Mouse (Mus musculus): Measurements from ENCODE around the gene Mettl7a3.
"Not testable (repeated sequence)": the region's sequence is repeated elsewhere in the genome, so short reads cannot be mapped to it uniquely, and the experiment has no call there.

Mettl7a3 gene

DNA sequence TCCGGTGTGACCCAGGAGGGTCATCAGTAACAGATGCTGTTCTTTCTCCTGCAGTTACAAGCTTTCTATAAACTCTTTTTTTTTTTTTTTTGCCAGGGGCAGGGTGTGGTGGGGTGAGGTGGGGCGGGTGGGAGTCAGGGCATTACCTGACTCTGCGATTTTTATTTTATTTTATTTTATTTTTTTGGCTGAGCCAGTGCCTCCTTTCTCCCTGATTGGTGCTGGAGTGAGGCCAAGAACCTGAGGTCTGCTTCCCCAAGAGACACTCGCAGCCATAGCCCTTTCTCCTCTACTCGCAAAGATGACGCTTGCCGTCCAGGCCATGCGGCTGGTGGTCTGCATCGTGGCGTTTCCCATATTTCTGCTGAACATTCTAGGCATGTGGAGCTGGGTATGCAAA, at the start of gene Mettl7a3:
TSS of gene Mettl7a3 (plus strand) at position 301 of the 400 bp plus-strand sequence.
- no peak for DNase-seq (ENCODE audit: low read depth, low spot score)

DNA sequence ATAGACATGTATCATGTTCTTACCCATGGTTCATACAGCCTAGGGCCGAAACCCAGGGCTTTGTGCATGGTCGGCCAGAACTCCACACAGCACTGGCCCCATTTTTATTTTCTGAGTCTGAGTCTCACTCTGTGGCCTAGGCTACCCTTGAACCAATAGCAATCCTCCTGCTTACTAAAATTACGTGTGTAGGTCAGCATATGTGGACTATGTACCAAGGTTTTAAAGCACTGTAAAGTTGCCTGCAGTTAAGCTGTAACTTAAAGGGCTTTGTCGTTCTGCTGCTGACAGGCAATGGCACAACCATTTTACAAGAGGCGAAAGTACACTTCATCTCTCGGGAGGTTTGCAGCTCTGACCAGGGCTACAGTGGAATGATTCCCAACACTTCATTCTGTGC, 45.7 kb upstream of the Mettl7a3 start:
- no peak for DNase-seq (ENCODE audit: low read depth, low spot score)

DNA sequence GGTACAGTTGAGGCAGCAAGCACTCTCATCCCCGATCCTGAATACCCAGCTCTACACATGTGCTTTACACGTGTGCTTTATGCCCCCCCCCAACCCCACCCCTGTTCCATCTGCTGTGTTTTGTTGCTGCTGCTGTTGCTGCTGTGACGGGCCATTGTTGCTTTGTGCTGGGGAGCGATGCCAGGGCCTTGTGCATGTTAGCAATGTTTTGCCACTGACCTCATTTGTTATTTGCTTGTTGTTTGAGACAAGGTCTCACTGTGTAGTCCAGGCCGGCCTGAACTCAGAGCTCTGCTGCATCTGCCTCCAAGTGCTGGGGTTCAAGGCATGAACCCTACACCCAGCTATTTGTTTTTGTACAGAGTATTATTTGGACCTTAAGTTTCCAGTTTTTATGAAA, 43.9 kb upstream of the Mettl7a3 start:
- no peak for DNase-seq (ENCODE audit: low read depth, low spot score)

DNA sequence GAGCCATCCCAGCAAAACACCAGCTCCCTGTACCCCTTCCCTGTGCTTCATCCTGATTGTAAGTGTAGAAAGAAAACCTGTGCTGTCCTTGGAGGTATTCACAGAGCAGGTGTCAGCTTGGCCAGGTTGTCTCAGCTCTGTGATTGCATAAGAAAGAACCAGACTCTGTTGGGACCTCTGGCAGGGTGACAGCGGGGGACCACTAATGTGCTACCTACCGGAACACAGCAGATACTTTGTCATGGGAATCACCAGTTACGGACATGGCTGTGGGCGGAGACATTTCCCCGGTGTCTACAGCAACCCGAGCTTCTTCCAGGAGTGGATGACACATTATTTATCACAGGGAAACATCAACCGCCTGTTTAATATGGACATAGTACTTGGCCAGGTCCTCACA, 42.4 kb upstream of the Mettl7a3 start:
- no peak for DNase-seq (ENCODE audit: low read depth, low spot score)

DNA sequence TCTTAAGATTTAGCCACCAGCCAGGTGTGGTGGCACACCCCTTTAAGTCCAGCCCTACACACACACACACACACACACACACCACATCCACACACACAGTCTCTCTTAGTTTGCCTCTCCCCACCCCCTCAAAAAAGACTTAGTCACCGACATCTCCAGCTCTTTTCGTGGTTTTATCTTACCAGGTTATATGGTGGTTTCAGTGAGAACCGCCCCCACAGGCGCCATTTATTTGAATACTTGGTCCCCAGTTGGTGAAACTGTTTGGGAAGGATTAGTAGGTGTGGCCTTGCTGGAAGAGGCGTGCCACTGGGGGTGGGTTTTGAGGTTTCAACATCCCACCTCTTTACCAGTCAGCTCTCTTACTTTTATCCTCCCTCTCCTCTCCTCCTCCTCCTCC, 36.9 kb upstream of the Mettl7a3 start:
- no peak for DNase-seq (ENCODE audit: low read depth, low spot score)

DNA sequence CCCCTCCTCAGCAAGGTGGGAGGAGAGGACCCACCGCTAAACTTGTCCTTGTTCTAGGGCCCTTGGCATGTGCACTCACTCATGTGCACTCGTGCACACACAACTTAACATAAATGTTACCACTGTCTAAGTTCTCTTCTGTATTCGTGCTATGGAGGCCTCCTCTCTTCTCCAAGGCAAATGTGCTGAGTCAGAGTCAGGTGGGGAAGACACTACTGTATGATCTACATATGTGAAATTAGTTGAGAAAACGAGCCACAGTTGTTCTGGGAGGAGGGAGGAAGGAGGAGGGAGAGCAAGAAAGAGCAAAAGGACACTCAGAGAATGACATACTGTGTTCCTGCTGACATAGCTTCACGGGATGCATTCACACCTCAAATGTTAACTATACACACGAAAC, 34.2 kb upstream of the Mettl7a3 start:
- DNase-seq (ENCODE audit: low read depth, low spot score): no peak

DNA sequence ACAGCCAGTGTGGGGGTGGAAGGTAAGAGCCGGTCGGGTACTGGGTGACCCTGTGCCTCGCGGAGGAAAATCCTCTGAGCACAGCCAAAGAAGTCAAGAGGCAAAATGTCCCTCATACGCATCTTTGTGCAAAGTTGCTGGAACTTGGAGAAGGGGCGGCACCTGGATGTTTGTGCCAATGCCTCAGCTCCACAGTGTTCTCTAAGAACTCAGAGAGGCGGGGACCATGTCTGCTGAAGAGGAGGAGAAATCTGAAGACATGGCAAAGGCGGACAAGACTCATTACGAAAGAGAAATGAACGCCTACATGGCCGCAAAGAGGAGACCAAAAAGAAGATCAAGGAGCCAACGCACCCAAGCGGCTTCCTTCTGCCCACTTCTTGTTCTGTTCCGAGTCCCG, 33.2 kb upstream of the Mettl7a3 start:
- DNase-seq (ENCODE audit: low read depth, low spot score): no peak

DNA sequence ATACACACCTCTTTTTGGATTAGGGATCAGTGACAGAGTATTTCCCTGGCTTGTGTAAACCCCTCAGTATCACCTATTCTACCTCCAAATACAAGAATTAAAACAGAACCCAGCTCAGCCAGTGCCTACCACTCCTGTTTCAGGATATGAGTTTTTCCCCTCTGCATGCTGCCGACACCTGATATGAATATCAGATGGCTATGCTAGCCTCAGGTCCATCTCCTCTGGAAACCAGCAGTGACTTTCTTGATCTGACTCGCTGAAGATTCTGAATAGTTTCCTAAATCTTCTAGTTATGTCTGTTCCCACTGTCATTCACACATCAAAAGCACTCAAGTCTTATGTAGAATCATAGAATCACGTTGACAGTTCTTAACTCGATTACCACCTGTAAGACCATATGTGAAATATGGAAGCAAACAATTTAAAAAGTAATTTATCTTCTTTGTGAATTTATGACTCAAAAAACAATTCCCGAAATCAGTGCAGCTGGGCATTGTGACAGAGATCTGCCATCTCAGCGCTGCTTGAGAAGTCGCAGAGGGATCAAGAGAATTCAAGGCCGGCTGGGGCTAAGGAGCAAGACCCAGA, 31.2 kb upstream of the Mettl7a3 start:
- no peak for DNase-seq (ENCODE audit: low read depth, low spot score)

DNA sequence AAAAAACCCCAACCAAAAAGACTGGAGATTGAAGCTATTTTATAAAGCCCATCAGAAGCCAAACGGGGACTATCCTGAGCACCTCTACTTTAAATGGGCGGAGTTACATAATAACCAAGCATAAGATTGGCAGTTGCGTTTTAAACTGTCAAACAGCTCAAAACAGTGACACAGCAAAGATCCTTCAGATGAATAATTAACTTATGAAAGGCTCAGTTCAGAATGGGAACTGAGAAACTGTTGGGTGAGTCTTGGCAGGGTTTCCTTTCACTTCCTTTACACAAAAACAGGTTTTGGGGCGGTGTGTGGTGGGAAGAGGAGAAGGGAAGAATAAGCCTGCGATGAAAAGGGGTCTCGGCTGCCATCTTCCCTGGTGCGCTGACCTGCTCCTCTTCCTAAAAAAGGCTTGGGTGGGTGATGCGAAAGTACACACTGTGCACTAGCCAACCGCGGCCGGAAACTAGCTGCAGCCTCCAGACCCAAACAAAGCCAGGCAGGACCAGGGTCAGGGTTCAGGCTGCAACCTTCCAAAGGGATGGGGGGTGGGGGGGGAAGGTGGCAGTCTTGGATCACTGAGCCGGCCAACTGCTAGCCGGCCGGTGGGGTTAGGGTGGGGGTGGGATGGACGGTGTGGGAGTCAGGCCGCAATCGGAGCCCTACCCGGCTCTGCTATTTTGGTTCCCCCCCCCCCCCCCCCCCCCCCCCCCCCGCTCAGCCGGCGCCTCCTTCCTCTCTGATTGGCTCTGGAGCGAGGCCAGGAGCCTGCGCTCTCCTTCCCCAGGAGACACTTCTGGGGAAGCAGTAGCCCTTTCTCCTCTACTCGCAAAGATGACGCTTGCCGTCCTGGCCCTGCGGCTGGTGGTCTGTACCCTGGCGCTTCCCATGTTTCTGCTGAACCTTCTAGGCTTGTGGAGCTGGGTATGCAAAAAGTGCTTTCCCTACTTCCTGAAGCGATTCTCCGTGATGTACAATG, 30.4 kb upstream of the Mettl7a3 start, which contains the start of gene Mettl7a1:
TSS of gene Mettl7a1 (plus strand) at position 122 of the 973 bp plus-strand sequence.
- DNase-seq (ENCODE audit: low read depth, low spot score): peak; percentile 81

DNA sequence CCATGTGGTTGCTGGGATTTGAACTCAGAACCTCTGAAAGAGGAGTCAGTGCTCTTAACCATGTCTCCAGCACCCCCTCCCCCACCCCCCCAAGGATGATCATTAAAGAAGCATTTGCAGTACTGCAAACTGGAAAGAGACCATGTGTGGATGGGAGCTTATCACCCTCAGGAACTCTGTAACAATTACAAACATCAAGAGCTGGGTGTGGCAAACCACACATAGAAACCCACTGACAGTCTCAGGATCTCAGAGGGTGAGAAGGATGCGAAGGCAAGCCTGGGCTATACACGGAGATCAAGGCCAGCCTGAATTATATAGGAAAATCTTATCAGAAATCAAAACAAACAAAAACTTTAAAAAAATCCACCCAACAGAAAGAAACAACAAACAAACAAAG, 28.5 kb upstream of the Mettl7a3 start:
- DNase-seq (ENCODE audit: low read depth, low spot score): no peak

DNA sequence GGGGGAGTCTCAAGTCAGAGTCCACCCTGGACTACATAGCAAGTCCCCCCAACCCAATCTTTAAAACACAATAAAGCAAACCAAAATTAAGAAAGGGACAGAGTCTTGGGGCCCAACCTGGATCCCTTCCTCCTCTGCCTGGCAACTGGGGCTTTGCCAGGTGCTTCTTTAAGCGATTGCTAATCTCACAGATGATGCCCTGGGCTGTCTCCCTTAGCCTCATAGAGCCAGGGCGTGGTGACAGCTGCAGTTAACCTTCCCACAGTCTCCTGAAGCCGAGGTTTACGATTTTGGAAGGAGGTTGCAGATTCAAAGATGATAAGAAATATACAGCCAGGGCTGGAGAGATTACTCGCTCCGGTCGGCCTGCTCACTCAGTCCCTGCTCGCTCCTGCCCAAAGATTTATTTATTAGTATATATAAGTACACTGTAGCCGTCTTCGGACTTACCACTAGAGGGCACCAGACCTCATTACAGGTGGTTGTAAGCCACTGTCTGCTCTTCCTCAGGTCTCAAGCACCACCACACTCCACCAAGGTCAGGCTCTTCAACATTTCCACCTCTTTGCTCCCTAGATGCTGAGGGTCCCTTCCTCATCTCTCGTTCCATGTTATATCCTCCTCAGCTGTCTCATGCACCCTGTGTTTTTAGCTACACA, 27.2 kb upstream of the Mettl7a3 start:
- peak; percentile 73 for DNase-seq (ENCODE audit: low read depth, low spot score)

DNA sequence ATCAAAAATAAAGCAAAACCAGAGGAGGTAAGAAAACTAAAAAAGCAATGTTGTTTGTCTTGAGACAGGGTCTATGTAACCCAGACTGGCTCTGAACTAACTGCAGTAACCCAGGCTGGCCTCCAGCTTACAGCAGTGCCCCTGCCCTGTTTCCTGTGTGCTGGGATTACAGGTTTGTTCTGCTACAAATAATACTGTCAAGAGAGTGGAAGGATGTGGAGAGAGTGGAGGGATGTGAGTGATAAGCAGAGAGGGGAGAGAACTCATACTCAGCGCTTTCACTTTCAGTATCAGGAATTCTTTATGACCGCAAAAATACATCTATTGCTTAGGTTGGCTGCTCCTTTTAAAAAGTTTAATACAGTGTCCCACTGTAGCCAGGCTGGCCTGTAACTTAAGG, 22.4 kb upstream of the Mettl7a3 start:
- DNase-seq (ENCODE audit: low read depth, low spot score): no peak

DNA sequence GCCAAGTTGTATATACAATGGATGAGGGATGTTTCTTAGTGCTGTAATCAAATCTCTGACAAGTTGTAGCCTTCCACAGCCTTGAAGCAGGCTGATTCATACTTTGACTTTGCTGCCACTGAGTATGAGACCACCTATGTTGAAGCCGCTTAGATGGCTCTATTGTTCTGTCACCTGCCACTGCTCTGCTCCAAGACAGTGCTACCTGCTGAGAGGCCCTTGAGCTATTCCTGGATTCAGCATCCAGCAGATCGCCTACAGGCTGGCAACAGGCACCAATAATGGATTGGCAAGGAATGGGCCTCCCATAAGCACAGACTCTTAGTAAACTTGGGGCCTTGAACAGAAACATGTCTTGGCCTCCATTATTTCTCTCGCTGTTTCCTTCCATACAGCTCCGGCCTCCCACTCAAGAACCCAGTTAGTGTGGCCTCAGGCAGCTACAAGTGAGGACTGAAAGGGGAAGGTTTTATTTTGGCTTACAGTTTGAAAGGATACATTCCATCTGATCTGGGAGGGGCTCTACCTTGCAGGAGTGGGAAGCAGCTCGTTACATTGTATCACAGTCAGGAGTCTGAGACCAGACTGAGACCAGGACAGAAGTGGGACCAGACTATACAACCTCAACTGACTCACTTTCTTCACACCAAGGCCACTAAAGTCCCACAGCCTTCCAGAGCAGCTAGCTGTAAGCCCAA, 20.1 kb upstream of the Mettl7a3 start:
- DNase-seq (ENCODE audit: low read depth, low spot score): no peak

DNA sequence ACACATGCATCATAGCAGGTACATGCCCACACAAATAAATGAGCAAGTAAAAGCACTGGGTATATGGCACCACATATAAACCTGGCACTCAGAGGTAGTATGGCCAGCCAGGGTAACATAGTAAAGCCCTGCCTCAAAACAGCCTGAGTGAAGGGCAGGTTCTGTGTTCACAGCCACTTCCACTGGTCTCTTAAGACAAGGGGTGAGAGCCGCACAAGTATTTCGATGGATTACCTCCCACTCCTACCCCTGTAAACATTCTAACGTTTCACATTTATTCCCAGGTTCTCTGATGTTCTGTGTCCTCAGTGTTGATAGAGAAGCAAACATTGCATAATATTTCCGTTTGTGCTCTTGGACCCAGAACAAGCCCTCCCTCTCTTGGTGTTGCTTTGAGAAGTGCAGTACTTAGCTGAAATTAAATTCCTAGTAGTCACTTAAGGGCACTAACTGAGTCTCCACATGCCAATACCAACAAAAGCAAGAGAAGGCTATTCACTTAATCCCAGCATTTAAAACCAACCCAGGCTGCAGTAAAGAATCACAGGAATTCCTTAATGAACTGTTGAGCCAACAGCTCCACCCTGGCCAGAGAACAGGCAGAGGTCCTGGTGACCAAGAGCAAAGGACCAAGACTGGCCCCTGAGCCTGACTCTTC, 16.6 kb upstream of the Mettl7a3 start:
- DNase-seq (ENCODE audit: low read depth, low spot score): not testable (repeated sequence)

DNA sequence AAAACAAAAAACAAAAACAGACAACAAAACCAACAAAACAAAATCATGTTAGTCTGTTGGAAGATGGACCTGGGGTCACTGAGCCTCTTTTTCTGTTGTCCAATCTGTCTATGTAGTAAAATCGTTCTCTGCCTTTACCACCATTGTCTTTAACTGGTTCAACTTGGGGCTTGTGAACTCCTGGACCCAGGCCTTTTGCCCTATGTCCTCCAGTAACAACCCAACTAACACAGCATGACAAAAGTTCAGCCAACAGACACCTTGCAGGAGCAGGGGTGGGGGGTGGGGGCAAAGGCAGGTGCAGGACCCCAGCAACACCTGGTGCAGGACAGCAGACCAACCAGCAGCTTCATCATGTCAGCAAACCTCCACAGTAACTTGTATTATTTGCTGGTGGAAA, 14.8 kb upstream of the Mettl7a3 start:
- DNase-seq (ENCODE audit: low read depth, low spot score): no peak

DNA sequence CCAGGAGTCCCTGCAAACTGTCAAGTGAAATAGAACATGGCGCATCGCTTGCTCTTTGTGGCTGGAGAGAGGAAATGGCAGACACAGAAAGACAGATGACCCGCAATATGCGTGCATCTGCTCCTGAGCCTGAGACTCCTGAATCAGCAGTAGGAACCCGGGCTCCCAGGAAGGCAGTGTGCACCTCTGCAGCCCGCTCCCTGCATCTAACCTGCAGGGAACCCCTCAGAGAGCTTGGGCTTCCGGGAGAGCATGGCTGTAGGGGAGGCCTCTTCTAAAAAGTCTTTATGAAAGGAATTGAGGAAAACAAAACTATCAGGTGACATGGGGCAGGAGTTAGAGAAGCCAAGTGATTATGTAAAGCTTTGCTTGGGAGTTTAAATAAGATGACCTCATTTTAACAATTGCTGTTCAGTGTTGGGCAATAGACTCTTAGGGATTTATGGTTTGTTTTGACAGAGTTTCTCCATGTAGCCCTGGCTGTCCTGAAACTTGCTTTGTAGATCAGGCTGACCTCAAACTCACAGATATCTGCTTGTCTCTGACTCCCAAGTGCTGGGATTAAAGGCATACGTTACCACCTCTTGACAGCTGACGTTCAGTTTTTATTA, 14.3 kb upstream of the Mettl7a3 start:
- no peak for DNase-seq (ENCODE audit: low read depth, low spot score)

DNA sequence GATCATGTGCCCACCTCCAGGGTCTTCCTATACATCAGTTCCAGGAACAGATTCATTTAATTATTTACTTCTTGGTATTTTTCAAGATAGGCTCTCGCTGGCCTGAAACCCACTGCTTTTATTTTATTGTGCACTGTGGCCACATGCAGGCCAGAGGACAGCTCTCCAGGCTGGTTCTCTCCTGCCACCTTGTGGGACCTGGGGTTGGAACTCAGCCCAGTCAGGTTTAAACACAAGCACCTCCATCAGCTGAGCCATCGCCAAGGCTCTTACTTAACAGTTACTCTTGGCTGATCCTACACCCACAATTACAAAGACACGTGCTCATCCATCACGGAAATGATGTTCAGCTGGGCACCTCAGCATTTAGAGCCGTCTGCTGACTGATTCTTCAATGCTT, 13.6 kb upstream of the Mettl7a3 start:
- no peak for DNase-seq (ENCODE audit: low read depth, low spot score)

DNA sequence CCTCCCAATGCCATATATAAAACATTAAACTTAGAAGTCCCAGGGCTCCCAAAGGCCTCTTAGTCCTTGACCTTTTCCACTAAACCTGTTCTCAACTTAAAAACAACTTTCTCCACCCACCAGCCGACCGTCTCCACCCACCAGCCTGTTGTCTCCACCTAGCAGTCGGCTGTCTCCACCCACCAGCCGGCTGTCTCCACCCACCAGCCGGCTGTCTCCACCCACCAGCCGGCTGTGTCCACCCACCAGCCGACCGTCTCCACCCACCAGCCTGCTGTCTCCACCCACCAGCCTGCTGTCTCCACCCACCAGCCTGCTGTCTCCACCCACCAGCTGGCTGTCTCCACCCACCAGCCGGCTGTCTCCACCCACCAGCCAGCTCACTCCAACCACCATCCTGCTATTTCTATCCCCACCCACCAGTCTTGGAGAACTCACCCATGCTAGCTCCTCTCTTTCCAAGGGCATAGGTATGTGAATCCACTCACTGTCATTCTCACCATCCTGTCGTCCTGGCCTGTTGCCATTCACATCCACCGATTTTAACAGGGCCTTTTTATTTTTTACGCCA, 10.6 kb upstream of the Mettl7a3 start:
- DNase-seq (ENCODE audit: low read depth, low spot score): no peak

DNA sequence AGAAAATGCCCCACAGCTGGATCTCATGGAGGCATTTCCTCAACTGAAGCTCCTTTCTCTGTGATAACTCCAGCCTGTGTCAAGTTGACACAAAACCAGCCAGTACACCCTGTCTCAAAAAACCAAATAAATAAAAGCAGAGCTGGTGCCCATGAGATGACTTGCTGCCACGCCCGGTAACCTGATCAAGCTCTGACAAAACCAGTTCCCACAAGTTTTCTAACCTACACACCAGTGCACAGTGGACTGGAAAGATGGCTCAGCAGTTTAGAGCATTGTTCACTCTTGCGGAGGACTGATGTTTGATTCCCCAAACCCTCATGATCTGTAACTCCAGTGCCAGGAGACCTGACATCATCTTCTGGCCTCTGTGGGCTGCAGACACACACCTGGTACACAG, 9.5 kb upstream of the Mettl7a3 start:
- no peak for DNase-seq (ENCODE audit: low read depth, low spot score)

DNA sequence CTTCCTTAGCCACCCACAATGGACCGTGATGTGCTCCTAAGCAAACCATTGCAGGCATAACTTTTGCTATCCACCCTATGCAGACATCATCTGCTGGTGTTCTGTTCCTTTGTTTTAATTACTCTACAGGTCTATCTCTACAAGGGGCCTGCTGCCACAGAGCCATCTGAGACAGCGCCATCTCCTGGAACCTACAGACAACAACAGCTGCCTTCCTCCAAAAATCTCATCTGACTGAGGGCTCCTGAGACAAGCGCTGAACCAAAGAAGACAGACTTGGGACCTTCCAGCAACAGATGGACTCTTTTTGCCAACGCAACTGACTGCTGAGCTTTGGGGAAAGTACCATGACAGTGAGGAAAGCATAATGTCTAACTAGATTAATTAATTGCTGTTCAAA, 6.6 kb upstream of the Mettl7a3 start:
- DNase-seq (ENCODE audit: low read depth, low spot score): not testable (repeated sequence)

DNA sequence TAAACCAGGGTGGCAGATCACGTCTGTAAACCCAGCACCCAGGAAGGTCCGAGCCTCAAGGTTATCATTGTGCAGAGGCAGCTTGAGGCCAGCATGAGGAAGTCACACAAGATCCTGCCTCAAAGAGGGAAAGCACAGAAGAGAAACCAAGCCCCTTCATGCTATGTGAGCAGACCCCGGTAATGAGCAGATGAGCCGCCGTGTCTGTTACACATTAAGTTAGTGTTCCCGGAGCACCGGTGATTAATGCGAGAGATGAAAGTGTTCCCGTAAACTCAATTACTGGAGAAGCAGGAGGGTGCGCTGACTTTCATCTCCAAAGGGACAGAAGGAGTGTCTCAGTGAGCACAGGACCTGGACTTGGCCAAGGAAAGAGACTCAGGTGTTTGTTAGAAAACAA, 5.4 kb upstream of the Mettl7a3 start:
- DNase-seq (ENCODE audit: low read depth, low spot score): not testable (repeated sequence)

Measured in mesoderm, embryonic 11.5 days (tissue).